Mouse (Mus musculus) megakaryocyte, embryonic 14.5 days (primary cell): Measurements from ENCODE around the gene Klkb1.

ENCODE experiments used
- FLI1 ChIP-seq: IDR thresholded peaks from 2 replicates; pipeline ENCODE4 v1.6.1; 2012; ENCODE audit warnings: low read length, inconsistent platforms, mixed read lengths
- GATA1 ChIP-seq: IDR thresholded peaks from 3 replicates; pipeline ENCODE4 v1.6.1; 2012; ENCODE audit warnings: mixed read lengths, low read length, inconsistent platforms, borderline replicate concordance

- no peak for TF ChIP-seq GATA1
- TF ChIP-seq FLI1 = no peak
Measured at GRCm38 (mm10) chr8:45267611-45268391, 26.9 kb downstream of the Klkb1 start.
